Mouse (Mus musculus) adipocyte (in vitro differentiated cells): ENCODE data around the gene Gm10065.
"Not testable (repeated sequence)": the region's sequence is repeated elsewhere in the genome, so short reads cannot be mapped to it uniquely, and the experiment has no call there.

Experiments used
- DNase-seq: peaks from one replicate; pipeline ENCODE4 v3.0.0-alpha.2; 2016; ENCODE audit warnings: low spot score

The Gm10065 gene

GRCm38 (mm10) chr13:21478759-21479670, at the start of gene Gm10065, which contains the start of gene Zkscan4:
Gm10065 (minus strand) TSS chr13:21479441.
Zkscan4 (plus strand) TSS chr13:21478907.
- DNase-seq: peak; percentile 52

GRCm38 (mm10) chr13:21506221-21506649, 27.0 kb upstream of the Gm10065 start:
- peak; percentile 89 for DNase-seq

- DNase-seq: no peak
Measured at GRCm38 (mm10) chr13:21502296-21502695, 23.1 kb upstream of the Gm10065 start.

- not testable (repeated sequence) for DNase-seq
Measured at GRCm38 (mm10) chr13:21501182-21501581, 21.9 kb upstream of the Gm10065 start, which contains the start of gene Gm11273. Gm11273 (minus strand) TSS chr13:21501418.

- no peak for DNase-seq
Measured at GRCm38 (mm10) chr13:21495080-21495479, 15.8 kb upstream of the Gm10065 start, which contains the start of gene AK157302. AK157302 (plus strand) TSS chr13:21495223.

GRCm38 (mm10) chr13:21492847-21493246, 13.6 kb upstream of the Gm10065 start:
- peak; percentile 75 for DNase-seq

GRCm38 (mm10) chr13:21486881-21487280, 7.6 kb upstream of the Gm10065 start:
- DNase-seq: no peak

GRCm38 (mm10) chr13:21472427-21472826, 6.8 kb downstream of the Gm10065 start:
- DNase-seq: no peak

- no peak for DNase-seq
Measured at GRCm38 (mm10) chr13:21469097-21469496, 10.1 kb downstream of the Gm10065 start.

GRCm38 (mm10) chr13:21468061-21469019, 10.9 kb downstream of the Gm10065 start, which contains the start of gene Nkapl:
Nkapl (minus strand) TSS chr13:21468509.
- DNase-seq: no peak

- no peak for DNase-seq
Measured at GRCm38 (mm10) chr13:21467336-21467735, 11.9 kb downstream of the Gm10065 start.

GRCm38 (mm10) chr13:21462516-21462915, 16.7 kb downstream of the Gm10065 start:
- DNase-seq: not testable (repeated sequence)

GRCm38 (mm10) chr13:21456347-21456746, 22.9 kb downstream of the Gm10065 start:
- DNase-seq: no peak

- DNase-seq: no peak
Measured at GRCm38 (mm10) chr13:21454133-21454532, 25.1 kb downstream of the Gm10065 start.

- DNase-seq: peak; percentile 96
Measured at GRCm38 (mm10) chr13:21453449-21453848, 25.8 kb downstream of the Gm10065 start, which contains the start of gene Zscan26. Zscan26 (minus strand) TSS chr13:21453730.

GRCm38 (mm10) chr13:21453042-21453441, 26.2 kb downstream of the Gm10065 start:
- DNase-seq: no peak

- DNase-seq: no peak
Measured at GRCm38 (mm10) chr13:21447856-21448614, 31.2 kb downstream of the Gm10065 start.

GRCm38 (mm10) chr13:21446796-21447195, 32.4 kb downstream of the Gm10065 start:
- no peak for DNase-seq

- DNase-seq: no peak
Measured at GRCm38 (mm10) chr13:21441207-21441572, 38.1 kb downstream of the Gm10065 start.

- no peak for DNase-seq
Measured at GRCm38 (mm10) chr13:21440503-21441206, 38.6 kb downstream of the Gm10065 start, which contains the start of gene Pgbd1. Pgbd1 (minus strand) TSS chr13:21441058.
